Mouse (Mus musculus): ENCODE data around the gene Senp5.

- TF ChIP-seq POLR2A (IDR thresholded peaks at IDR 0.05; ENCODE audit: borderline replicate concordance, control insufficient read depth, low read depth, low read length) (no peak), CTCF (IDR thresholded peaks at IDR 0.05; ENCODE audit: control insufficient read depth, insufficient read depth, low read length) (no peak)
Observed at GRCm38 (mm10) chr16:31924368-31924767, 78.7 kb downstream of the Senp5 start.

Data from bone marrow, adult 2 months (tissue).